30 mouse cellular contexts compared by ENCODE assay signal in genomic region chrX:131818397-131818796, GRCm38 (mm10).
DNase-seq lines count a peak whose midpoint lies in the region; ATAC-seq lines count a peak whose summit lies in the region.
"Had no signal": no experiment of that assay in that cellular context is flagged by ENCODE, and none has a peak within 500 bp of the region (broad histone marks: within the 10 kb centered on the region; RNA-seq: fewer than 3 reads in every experiment).

No protein-coding gene starts in this region.

- peak; percentile 51; the same call in 1 of the 2 replicates for ATAC-seq in hindbrain, embryonic 11.5 days (ENCODE audit: low FRiP score)
- ATAC-seq in hindbrain, embryonic 12.5 days (ENCODE audit: low FRiP score) = no peak
- ATAC-seq: activated CD4-positive, CD25-positive, alpha-beta regulatory T cell, adult 4 months; CD4-positive, CD25-positive, alpha-beta regulatory T cell, adult 4 months; forebrain, embryonic 16.5 days; hindbrain, embryonic 16.5 days; intestine, embryonic 15.5 days had no signal

- H3K27ac ChIP-seq in hindbrain, embryonic 11.5 days (ENCODE audit: low read depth, low read length) = no peak overlapping the region
- no peak overlapping the region for H3K27ac ChIP-seq in hindbrain, embryonic 12.5 days
- H3K27ac ChIP-seq: embryonic facial prominence, embryonic 10.5 days; embryonic facial prominence, embryonic 13.5 days; heart, adult 2 months; heart, embryonic 10.5 days; heart, embryonic 13.5 days; hindbrain, embryonic 13.5 days; intestine, embryonic 15.5 days had no signal

- peak; percentile 0 for DNase-seq in embryo, embryonic 11 days
- DNase-seq in embryo, embryonic 9.5 days (ENCODE audit: extremely low spot score) = no peak
- peak; percentile 1 for DNase-seq in hindbrain, embryonic 11.5 days (ENCODE audit: low spot score)
- DNase-seq in retina, postnatal 1 day = peak; percentile 0
- DNase-seq in retina, embryonic 14.5 days (ENCODE audit: low spot score) = no peak
- DNase-seq in mesoderm, embryonic 11.5 days (ENCODE audit: low read depth, low spot score) = peak; percentile 0
- DNase-seq in cerebellum, postnatal 4 days (ENCODE audit: low spot score in 2 of 2) = no peak
- DNase-seq: adrenal gland, adult 8-10 months; adrenal gland, postnatal 25 days; cerebellum, adult 18-20 months; cerebellum, adult 9-10 months; cerebellum, postnatal 14 days; gastrocnemius, postnatal 10 days; gastrocnemius, postnatal 36 days; heart, adult 2 months; heart, postnatal 14 days; heart, postnatal 4 days; kidney, adult 11 months had no signal

- H3K4me1 ChIP-seq in hindbrain, embryonic 11.5 days (replicated peaks; ENCODE audit: control insufficient read depth, insufficient read depth, low read length) = no peaks in the 10 kb centered on the region
- no peaks in the 10 kb centered on the region for H3K4me1 ChIP-seq in hindbrain, embryonic 12.5 days
- H3K4me1 ChIP-seq: embryonic facial prominence, embryonic 10.5 days; embryonic facial prominence, embryonic 13.5 days; heart, embryonic 10.5 days; heart, embryonic 13.5 days; hindbrain, embryonic 13.5 days; intestine, embryonic 15.5 days had no signal

- H3K9me3 ChIP-seq in hindbrain, embryonic 11.5 days (ENCODE audit: control insufficient read depth, low read length) = no peaks in the 10 kb centered on the region
- H3K9me3 ChIP-seq in hindbrain, embryonic 12.5 days (replicated peaks) = no peaks in the 10 kb centered on the region
- H3K9me3 ChIP-seq: embryonic facial prominence, embryonic 10.5 days; embryonic facial prominence, embryonic 13.5 days; heart, embryonic 10.5 days; heart, embryonic 13.5 days; hindbrain, embryonic 13.5 days; intestine, embryonic 15.5 days had no signal

- H3K9ac ChIP-seq in hindbrain, embryonic 11.5 days (ENCODE audit: low read depth, low read length) = no peak overlapping the region
- no peak overlapping the region for H3K9ac ChIP-seq in hindbrain, embryonic 12.5 days
- H3K9ac ChIP-seq: embryonic facial prominence, embryonic 13.5 days; heart, embryonic 13.5 days; hindbrain, embryonic 13.5 days; intestine, embryonic 15.5 days had no signal

- no peak overlapping the region for H3K4me3 ChIP-seq in hindbrain, embryonic 11.5 days (ENCODE audit: low read depth, low read length)
- H3K4me3 ChIP-seq in hindbrain, embryonic 12.5 days = no peak overlapping the region
- H3K4me3 ChIP-seq: embryonic facial prominence, embryonic 10.5 days; embryonic facial prominence, embryonic 13.5 days; erythroblast, embryonic 14.5 days; heart, adult 2 months; heart, embryonic 10.5 days; heart, embryonic 13.5 days; hindbrain, embryonic 13.5 days; intestine, embryonic 15.5 days had no signal

- H3K27me3 ChIP-seq in hindbrain, embryonic 11.5 days (ENCODE audit: control insufficient read depth, insufficient read depth, low read length) = no peaks in the 10 kb centered on the region
- no peaks in the 10 kb centered on the region for H3K27me3 ChIP-seq in hindbrain, embryonic 12.5 days
- H3K27me3 ChIP-seq: embryonic facial prominence, embryonic 13.5 days; heart, embryonic 13.5 days; hindbrain, embryonic 13.5 days; intestine, embryonic 15.5 days had no signal

- no peak overlapping the region for H3K4me2 ChIP-seq in hindbrain, embryonic 11.5 days (replicated peaks; ENCODE audit: low read depth, low read length)
- no peak overlapping the region for H3K4me2 ChIP-seq in hindbrain, embryonic 12.5 days (replicated peaks)
- H3K4me2 ChIP-seq: embryonic facial prominence, embryonic 13.5 days; heart, embryonic 13.5 days; hindbrain, embryonic 13.5 days; intestine, embryonic 15.5 days had no signal

- WGBS in hindbrain, embryonic 11.5 days = 25% methylated on average over 2 of the region's 2 CpGs
- WGBS in hindbrain, embryonic 12.5 days = 45% methylated on average over 2 of the region's 2 CpGs

- H3K36me3 ChIP-seq in hindbrain, embryonic 11.5 days (ENCODE audit: control insufficient read depth, insufficient read depth, low read length) = no peaks in the 10 kb centered on the region
- no peaks in the 10 kb centered on the region for H3K36me3 ChIP-seq in hindbrain, embryonic 12.5 days
- H3K36me3 ChIP-seq: embryonic facial prominence, embryonic 10.5 days; embryonic facial prominence, embryonic 13.5 days; heart, embryonic 10.5 days; heart, embryonic 13.5 days; hindbrain, embryonic 13.5 days; intestine, embryonic 15.5 days had no signal

Comparison
In these comparisons a context has a peak if more than half of its experiments do, and no peak if none do; other contexts are left out.
1. DNase-seq: peak in embryo, embryonic 11 days (single experiment), hindbrain, embryonic 11.5 days (single experiment), retina, postnatal 1 day (single experiment) and mesoderm, embryonic 11.5 days (single experiment); none in embryo, embryonic 9.5 days (single experiment), retina, embryonic 14.5 days (single experiment) and cerebellum, postnatal 4 days (0 of 2).